Mouse (Mus musculus) thymus, adult 18-20 months (tissue): Measurements from ENCODE around the gene Lsmem1.
A peak's percentile ranks its signal among the peaks of the same experiment; 100 is the strongest.

Experiments
- DNase-seq, 2 experiments: peaks; one replicate each; pipeline ENCODE4 v3.0.0; 2022; ENCODE audit warnings: mixed read lengths in 2 of 2

Gene Lsmem1

DNA sequence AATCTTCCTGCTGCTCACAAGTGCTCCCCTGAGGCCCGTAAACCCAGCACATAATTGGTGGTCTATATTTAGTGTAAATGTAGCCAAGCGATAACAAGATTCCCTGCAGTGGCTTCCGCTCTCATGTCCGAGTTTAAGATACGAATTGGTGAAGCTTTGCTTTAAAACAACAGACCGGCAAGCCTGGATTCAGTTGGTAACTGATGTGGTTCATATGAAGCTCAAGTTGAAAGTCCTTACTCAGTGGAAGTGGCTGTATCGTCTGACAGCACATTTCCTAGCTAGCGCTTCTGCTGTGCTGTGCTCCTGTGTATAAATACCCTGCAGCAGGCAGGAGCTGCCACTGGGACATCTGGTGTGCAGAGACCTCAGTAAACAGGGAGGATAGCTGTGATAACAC lies at the start of gene Lsmem1:
Lsmem1 (minus strand) TSS at position 189 of the 400 bp plus-strand sequence.
- peak; percentile 45 to 70 for DNase-seq

DNA sequence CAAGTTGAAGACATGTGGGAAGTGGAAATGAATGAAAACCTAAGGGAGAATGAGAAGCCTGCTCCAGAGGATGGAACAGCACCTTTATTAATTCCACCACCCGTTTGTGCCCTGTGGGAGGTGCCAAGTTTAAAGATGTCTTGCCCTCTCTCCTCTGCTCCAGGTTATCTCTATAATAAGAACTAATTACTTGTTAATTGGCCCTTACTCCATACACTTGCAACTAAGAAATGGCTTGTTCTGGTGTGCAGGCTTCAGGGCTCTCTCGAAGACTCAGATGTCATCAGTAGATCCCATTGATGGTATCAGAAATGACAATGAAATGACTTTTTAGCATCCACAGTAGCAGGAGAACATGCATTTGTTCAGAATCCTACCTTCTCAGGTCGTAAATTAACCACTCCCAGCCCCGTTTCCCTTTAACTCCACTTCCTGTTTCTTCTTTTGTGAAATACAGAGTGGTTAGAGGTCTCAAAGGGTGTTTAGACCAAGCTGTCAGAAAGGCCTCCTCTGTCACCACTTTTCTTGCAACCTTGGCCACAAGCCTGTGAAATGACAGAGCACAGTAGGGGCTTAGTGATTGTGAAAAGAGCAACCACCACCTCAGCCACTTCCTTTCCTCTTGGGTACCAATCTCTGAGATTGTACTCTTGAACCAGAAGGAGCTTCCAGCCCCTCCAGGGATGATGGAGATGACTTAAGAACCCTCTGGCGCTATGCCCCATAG lies 49.3 kb upstream of the Lsmem1 start, which contains the start of gene Ifrd1:
Ifrd1 (minus strand) TSS at position 51 of the 727 bp plus-strand sequence.
- DNase-seq, result no peak

DNA sequence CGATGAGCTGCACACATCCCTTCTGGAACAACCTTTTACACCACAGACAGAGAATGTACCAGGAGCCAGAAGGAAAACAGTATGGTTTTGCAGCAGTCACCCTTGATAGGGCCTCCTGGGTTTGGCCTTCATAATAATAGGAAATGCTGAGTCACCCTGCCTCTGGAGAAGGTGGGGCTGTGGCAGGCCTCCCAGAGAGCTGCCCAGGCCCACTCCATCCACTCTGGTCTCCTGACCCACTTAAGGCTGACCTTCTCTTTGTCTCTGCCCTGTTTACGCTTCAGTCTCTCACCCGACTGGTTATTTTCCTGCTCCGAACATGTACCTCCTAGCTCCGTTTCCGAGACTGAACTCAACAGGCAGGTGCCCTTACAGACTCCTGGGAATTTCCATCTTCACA lies 48.7 kb upstream of the Lsmem1 start:
- DNase-seq, result no peak

DNA sequence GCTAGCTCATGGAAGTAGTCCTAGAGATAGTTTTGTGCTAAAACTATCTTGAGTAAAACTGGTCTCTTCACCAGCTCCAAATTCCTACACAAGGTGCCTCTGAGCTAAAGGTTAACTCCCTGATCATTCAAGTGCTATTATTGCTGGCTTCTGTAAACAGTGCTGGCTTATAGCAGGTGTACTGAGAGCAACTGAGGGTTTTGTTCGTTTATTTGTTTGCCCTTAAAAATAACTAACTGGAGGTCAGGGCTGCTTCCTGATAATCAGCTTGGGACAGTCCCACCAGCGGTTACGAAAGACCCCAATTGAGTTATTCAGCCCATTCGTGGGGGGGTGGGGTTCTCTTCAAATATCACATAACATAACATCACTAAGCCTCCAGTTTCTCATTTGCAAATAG lies 48.1 kb upstream of the Lsmem1 start:
- no peak for DNase-seq

DNA sequence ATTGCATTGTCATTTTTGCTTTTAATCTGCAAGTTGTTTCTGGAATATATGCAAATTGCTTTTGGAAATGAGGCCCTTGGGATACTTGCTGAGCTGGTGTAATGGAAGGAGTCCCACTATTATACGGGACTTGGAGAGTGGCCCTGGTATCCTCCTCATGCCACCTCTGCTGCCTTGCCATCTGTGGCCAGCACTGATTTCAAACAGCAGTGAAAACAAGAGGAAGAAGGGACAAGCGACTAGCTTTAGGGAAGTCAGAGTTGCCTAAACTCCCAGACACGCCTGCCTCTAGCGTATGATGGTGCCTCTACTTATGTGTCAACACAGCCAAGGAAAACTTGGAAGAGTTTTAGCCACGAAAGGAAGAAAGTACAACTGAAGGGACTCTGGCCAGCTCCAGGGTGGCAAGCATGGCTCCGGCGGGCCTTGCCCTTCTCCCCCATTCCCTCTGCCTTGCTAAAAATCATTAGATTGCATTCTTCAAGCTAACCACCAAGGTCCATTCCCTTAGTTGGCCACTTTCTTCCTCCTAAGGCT lies 46.2 kb upstream of the Lsmem1 start:
- DNase-seq, result no peak

DNA sequence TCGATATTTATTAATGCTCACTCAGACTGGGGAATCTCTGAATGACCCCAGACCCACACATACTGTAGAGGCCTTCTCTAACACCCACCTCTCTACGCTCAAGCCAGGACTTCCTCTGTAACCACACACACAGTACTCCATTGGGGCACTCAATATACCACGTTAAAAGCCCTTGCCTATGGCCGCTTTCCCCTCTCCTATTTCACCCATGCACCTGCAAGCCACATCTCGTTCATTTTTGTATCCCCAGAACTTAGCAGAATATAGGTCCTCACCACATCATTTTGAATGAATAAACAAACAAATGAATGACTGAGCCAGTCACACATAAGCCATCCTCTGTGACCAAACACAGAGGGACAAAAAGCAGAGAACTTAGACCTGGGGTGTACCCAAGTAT lies 45.6 kb upstream of the Lsmem1 start:
- DNase-seq, result no peak

DNA sequence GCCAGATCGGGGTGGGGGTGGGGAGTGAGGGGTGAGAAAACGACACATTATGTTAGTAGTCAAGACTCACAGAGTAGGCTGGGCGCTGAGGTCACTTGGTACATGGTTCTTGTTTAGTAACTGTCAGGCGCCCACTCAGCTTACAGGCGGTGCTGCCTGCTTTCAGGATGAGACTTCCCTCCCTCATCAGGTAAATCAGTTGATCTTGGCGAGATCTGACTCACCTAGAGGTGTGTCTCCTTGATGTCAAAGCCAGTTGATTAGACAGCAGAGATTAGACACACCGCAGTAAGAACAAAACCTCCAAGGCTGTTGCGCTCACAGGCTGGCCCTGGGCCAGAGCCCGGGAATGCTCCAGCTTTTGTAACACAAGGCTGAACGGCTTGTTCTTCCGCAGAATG lies 44.5 kb upstream of the Lsmem1 start:
- no peak for DNase-seq

DNA sequence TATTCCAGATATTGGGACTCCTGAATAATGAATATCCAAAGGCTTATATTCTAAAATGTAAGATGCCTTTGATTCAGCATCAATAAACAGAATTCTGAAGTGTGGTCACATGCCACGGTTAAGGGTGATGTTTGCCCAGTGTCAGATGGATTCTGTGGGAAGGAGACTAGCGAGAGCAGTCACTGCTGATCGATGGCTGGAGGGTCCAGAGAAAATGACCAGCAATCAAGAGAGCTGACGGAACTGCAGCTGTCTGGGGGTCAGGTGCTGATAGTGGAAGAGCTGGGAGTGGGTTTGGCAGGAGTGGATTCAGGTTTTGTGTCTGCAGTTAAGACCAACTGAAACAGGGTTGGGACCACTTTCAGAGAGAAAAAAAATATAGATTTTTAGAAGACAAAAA lies 44.0 kb upstream of the Lsmem1 start:
- no peak for DNase-seq

DNA sequence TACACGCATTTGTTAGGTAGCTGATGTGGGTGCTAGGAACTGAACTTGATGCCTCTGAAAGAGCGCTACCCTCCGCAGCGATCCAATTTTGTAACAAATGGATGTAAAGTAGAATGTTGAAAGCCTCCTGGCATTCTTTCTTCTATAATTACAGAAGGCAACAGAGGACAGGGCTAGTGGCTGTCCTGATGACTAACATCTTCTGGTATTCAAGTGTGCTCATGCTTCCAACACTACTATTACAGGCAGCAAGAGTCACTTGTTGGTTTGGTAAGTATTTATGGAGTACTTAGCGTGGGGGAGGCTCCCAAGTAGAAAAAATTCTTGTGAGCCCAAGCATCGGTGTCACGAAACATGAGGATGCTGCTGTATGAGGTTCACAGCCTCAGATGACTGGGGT lies 39.9 kb upstream of the Lsmem1 start:
- no peak for DNase-seq

DNA sequence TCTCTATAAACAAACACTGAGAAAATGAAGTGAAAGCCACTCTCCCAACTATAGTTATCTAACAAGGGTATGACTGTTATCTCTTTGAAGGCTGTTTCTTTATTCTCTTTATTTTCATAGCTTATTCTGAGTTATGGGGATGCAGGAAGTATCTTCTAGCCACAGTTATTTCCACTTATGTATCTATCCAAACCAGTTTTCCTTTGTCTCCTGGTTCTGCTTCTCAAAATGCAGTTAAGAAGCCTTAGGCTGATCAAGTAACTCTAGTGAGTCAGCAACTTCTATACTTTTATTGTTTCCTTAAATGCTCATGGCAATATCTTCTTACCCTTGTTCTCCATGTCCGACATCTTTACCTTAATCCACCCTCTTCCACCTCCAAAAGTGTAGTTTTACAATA lies 32.9 kb upstream of the Lsmem1 start:
- DNase-seq, result no peak

DNA sequence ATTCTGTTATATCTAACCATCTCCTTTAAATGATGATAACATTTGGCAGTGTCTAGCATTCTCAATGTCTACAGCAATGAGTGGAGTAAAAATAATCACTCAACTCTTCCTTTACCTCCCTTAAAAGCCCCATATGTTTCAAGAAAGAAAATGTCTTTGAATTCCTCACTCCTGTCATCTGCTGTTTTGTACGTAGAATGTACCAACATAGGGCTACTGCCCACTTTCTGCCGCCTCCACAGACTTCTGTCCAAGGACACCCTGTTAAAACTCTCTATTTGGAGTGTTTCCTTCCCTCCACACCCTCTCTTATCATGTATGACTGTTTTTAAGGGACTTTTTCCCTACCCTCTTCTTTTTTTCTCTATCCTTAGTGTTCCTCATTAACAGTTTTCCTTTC lies 32.3 kb upstream of the Lsmem1 start:
- no peak for DNase-seq

DNA sequence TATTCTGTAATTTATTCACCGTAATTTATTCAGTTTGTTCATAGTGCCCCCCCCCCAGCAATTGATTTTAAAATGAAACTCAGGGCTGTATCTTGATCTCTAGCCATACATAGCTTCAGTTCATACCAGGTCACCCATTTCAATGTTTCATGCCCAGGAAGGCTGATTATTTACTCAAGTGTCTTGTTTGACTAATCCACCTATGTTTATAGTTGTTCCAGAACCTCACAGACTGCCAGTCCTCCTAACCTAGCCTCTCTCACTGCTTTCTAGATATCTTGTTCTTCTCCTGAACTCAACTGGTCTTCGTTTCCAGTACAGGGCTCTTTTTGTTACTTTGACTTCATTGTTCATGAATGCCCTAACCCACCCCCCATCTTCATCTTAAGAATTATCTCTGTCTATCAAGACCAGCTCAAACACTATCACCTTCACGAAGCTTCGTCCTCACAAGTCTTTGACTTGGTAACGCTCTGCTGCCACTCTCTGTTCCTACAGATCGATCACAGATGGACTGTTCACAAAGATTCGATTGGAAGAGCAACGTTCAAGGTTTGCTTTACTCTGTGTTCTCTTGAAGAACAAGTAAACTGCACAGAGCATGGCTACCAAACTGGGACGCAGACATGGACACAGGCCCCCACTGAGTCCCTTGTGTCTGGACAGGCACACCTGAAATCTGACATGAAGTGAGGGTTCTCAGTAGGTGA lies 25.0 kb upstream of the Lsmem1 start:
- no peak for DNase-seq

DNA sequence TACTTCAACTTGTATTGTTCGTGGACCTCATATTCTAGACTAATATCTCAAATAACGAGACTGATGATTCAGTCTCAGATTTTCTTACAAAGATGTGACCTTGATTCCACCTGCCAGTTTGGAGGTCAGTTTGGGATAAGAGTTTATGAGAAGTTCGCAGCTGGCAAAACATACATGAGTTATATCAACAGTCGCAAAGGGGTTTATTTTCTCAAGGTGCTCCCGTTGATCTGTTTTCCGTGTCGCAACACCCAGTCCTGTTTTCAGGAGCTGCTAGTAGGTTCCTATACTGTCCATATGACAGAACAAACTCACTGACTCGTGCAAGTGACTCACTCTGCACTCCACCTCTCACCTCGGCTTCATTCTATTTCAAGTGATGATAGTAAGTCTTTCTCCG lies 24.4 kb upstream of the Lsmem1 start:
- no peak for DNase-seq

DNA sequence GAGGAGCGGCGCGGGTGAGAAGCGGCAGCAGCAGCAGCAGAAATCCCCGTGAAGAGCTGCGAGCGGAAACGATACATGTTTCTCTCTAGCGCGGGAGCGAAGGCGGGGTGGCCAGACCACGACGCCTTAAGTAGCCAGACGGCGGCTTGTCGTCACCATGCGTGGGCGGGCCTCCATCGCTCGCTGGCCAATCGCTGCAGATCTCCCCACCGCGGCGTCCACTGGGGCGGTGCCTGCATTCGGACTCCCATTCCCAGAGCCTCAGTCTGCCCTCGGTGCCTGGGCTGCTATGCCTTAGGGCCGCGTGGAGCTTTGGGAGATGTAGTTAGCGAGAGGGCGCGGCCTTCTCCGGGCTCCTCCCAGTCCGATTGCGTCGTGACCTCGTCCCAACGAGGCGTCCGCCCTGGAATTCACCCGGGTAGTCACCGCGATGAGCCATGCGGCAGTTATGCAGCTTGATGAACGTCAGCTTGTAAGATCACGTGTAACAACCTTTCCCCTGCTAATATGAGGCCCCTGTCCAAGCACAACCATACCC lies 23.9 kb upstream of the Lsmem1 start:
- DNase-seq, result peak; percentile 97 to 98

DNA sequence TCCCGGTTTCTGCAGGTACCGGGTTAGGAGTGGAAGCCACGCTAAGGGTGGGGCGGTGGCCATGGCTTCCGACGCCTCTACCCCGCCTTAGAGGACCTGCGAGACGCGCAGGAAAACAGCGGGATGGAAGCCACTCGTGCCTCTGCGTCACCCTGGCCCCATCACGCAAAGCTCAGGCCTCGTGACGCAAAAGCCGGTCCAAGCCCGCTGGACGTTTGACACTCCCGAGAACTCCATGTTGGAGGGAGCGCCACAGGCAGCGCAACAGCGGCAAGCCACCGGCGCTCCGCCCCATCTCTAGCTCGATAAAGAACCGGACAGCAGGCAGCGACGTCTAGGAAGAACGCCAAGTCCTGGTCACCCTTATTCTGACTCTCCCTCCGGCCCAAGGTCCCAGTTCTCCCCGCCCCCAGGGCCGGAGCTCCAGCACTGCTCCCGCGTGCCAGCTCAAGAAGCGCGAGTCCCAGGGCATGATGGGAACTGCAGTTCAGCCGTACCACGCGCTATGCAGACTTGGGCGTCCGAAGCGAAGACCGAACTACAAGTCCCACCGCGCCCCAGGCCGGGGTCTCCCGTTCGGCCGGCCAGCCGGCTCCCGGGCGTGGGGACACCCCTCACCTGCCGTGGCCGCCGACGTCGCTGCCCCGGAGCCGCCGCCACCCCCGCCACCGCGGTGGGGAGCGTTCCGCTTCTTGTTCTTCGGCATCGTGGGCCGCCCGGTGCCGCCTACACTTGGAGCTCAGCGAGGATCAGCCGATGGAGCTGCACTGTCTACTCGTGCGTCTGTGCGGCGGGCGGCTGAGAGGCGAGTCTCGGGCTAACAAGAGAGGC lies 23.2 kb upstream of the Lsmem1 start:
- peak; percentile 90 for DNase-seq

DNA sequence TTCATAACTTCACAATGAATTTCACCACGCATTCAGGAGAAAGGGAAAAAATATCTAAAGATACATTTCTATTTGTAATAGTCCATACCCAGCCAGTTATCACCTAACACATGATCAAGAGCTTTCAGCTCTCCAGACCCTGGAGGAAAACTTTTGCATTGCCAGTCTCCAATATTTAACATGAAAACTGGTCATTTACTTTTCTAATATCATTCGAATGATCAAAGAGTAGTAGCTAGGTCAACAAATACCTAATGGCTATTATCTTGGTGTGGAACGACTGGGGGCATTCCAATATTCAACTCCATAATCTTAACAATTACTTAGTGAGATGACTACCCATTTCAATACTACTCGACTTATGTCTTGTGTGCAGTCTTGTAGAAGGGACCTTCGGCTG lies 22.3 kb upstream of the Lsmem1 start:
- DNase-seq, result no peak

DNA sequence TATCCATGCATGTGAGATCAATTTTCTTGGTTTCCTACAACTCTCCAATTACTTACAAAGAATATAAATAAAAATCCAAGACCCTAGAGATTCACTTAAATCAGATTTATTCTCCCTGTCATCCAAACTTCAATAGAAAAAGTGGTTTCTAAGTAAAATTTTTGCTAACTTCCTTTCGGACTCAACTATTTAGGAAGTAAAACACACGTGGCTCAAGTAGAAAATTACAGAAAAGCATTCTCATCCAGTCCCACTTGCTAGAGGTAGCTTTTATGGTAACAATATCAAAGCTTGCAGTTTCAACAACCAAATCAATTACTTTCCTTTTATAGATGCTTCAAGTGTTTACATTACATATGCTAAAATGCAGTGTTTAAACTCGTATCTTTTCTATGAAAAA lies 21.6 kb upstream of the Lsmem1 start:
- no peak for DNase-seq

DNA sequence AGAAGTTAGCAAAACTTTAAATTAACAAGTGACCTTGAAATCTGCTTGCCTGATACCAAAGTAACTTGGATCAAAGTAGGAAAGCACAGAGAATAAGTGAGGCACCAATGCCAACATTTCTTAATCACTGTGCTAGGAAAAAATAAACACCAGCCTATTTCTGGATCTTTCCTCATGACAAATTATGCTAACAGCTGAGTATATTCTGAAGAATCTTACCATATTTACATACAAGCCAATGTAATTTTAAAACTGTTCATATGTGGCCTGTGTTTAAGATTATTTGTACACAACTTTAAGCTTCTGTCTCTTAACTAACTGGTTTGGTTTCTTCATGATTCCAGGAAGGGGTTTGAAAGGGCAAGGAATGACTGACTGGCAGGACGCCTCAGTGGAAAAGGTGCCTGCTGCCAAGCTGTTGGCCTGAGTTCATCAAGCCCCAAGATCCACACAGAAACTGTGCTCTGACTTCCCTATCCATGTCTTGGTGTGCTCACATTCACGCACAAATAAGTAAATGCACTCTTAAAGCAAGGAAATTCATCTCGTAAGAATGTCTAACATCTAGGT lies 20.8 kb upstream of the Lsmem1 start:
- no peak for DNase-seq

DNA sequence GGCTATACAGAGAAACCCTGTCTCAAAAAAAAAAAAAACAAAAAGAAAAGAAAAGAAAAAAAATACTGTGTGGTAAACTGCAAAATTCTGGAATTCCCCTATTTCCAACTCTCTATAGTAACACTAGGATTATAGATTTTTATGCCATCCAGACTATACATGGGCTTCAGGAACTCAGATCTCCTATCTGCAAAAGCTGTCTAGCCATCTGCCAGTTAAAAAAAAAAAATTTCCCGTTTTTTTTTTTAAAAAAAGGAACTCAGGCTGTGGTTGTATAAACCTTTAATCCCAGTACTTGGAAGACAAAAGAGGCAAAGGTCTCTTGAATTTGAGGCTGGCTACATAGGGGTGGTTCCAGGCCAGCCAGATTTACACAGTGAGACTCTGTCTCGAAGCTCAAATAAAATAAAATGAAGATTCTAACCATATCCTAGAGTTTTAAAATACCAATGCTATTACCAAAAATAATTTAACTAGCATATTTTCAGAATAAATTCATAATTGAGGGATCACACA lies 19.2 kb upstream of the Lsmem1 start:
- DNase-seq, result no peak

DNA sequence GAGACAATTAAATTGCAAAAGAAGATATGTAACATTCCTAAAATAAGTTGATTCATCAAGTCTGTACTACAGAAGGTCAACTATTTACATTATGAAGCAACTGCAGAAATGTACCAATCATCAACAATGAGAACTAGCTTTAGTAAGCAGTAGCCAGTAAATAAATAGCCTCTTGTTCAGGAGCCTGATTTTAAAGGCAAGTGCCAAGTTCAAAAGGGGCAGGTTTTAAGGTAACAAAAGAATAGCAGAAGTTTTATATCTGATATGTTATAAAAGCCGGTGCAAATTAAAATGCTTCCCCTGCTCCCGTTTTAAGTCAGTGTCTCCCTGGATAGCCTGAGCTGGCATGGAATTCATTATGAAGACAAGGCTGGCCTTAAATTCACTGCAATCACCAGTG lies 18.5 kb upstream of the Lsmem1 start:
- DNase-seq, result no peak

DNA sequence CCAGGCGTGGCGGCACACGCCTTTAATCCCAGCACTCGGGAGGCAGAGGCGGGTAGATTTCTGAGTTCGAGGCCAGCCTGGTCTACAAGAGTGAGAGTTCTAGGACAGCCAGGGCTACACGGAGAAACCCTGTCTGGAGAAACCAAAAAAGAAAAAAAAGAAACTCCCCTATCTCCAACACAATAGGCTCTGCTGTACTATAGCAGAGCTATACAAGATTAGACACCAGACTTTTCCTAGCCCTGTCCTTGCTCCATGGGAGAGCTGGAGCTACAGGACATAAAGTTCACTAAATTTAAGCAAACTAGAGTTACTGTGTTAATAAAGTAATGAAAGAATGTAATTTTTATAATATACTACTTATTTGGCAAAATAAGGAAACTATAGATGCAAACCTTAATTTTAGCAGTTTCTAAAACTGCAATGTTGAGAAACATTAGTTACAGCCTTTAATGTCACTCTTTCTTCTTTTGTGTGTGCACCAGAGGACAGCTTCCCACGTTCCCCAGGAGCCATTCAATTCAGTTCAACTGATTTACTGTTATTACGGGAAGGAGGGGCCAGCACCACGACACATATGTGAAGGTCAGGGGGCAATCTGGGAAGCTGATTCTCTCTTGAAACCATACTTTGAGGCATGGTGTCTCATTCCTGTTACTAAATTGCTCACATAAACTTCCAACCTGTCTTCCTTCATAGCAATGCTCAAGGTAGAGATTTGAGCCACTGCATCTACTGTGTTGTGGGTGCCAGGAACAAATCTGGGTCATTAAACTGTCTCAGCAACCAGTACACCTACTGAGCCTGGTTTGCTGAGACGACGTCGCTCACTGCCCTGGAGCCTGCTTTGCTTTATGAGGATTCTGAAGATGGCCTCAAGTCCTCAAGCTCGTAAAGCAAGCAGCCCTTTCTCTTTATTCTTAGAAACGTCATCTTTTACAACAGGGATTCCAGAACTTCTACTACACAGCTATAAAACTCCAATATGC lies 15.9 kb upstream of the Lsmem1 start:
- DNase-seq, result no peak
